Mouse (Mus musculus): ENCODE measurements at regions not wholly inside any gene's neighbourhood (a gene's known extent, or its start where the extent isn't known, plus 50 kb on each side); places are given as distances from the start of the nearest gene placed in this dataset.

DNA sequence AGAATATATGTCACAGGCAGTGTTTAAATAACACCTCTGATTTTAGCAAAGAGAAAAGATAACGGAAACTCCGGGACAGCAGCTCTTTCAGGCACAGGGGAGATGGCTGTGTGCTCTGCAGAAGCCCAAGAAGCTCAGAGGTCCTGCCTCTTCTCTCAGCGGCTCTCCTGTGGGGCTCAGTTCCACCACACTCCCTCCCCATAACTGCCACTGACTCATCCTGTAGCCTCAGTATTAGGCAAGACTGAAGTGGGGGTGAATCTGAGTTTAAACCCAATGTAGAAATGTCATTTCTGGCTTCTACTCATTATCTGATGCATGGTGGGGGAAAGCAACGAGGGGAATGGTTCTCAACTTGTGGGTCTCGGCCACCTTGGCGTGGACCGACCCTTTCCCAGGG, 114.3 kb downstream of the Spata18 start:
- 92% methylated on average over 7 of the region's 7 CpGs for WGBS
- Histone ChIP-seq H3K4me1 (peaks cover 12% of the 10 kb centered on the region), H3K9me3 (no peaks in the 10 kb centered on the region), H3K4me3 (no peak overlapping the region), H3K36me3 (replicated peaks) (no peaks in the 10 kb centered on the region), H3K27me3 (replicated peaks; ENCODE audit: low read depth, poor library complexity, severe bottlenecking) (peaks cover 5% of the 10 kb centered on the region; the same call in 1 of the 2 replicates), H3K27ac (replicated peaks) (no peak overlapping the region)
- DNase-seq (ENCODE audit: low spot score), result no peak

DNA sequence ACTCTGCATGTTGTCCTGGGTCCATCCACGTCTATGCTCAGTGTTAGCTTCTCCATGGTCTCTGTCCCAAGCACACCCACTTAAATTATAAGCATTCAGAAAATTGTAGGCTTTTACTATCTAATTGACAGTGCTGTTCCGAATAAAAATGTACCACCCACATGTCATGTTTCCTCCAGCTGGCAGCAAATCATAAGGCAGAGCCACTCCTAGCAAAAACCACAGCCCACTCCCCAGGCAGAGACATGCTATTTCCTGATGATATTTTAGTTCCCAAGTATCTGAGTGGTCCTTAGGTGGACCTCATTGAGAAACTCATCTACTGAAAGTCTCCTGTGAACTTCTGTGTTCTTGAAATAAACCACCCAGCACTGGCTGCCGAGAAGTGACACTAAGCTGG, 117.1 kb downstream of the Spata18 start:
- no peaks in the 10 kb centered on the region for H3K36me3 ChIP-seq (replicated peaks)
- H3K9me3 ChIP-seq, result peaks cover 8% of the 10 kb centered on the region; the same call in 1 of the 2 replicates
- 72% methylated on average over 3 of the region's 3 CpGs for WGBS
- DNase-seq (ENCODE audit: low spot score), result no peak
- H3K27me3 ChIP-seq (replicated peaks; ENCODE audit: low read depth, poor library complexity, severe bottlenecking), result no peaks in the 10 kb centered on the region
- no peaks in the 10 kb centered on the region for H3K4me1 ChIP-seq
- H3K4me3 ChIP-seq, result no peak overlapping the region
- H3K27ac ChIP-seq (replicated peaks), result no peak overlapping the region

DNA sequence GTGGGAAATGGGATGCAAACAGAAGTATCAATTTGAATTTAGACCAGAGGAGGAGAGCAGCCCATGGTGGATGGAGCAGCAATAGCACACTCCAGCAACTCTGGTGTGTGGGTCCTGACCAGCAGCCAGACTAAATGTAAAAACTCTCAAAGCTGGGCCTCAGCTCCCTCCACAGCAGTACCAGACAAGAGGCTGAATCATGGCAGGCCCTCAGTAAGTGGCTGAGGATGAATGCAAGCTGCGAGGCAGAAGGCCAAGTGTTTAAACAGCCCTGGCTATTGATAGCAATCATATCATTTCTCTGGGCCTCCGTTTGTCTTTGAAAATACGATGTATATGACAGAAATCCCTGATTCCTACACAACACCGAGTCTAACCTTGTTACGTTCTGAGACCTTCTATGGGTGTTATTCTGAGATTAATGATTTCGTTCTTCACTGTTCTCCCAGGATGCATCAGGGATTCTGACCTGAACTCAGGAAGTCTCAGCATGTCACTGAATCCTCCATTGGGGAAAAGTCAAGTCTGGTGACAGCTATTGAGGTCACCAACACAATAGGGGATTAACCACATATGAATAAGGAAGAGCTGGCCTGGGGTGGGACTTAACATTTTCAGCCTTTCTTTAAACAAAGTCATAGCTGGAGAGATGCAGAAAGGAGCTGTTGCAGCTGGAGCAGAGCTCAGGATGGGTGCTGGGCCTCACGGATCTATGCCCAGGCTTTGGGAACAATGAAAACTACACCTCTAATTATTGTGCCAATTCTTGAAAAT, 124.8 kb downstream of the Spata18 start:
- Histone ChIP-seq H3K36me3 (replicated peaks) (no peaks in the 10 kb centered on the region), H3K27ac (replicated peaks) (peak overlapping the region; percentile 30; the same call in 1 of the 2 replicates), H3K4me3 (no peak overlapping the region), H3K27me3 (replicated peaks; ENCODE audit: low read depth, poor library complexity, severe bottlenecking) (no peaks in the 10 kb centered on the region), H3K4me1 (no peaks in the 10 kb centered on the region), H3K9me3 (peaks cover 8% of the 10 kb centered on the region; the same call in 1 of the 2 replicates)
- 78% methylated on average over 7 of the region's 7 CpGs for WGBS
- no peak for DNase-seq (ENCODE audit: low spot score)

DNA sequence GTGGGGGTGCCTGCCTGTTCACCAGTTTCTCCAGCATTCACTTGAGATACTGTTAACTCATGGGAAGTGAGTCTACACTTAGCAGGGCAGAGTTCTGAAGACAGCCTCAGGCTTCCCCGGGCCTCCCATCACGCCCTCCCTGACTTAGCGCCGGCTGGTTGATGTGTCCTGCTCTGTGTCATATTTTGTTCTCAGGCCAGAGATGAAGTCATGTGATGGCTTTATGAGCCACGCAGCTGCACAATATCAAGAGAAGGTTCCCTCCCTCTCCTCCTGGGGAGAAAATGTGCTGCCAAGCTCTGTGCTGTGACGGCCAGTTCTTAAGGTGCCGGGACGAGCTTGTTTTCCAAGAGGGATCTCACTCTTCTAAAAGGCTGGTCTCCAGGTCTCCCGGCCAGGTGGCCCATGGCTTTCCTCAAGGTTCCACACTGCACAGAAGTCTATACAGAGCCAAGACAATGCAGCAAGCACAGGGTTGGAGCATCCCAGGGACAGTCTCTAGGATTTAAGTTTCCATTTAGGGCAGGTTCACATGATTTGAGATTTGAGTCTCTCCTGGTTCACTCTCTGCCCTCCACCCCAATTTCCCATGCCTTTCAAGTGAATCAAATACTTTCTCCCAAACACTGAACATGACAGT, 126.2 kb downstream of the Spata18 start:
- Histone ChIP-seq H3K9me3 (peaks cover 8% of the 10 kb centered on the region; the same call in 1 of the 2 replicates), H3K36me3 (replicated peaks) (no peaks in the 10 kb centered on the region), H3K4me1 (peaks cover 9% of the 10 kb centered on the region), H3K27me3 (replicated peaks; ENCODE audit: low read depth, poor library complexity, severe bottlenecking) (no peaks in the 10 kb centered on the region), H3K27ac (replicated peaks) (0 out of 2 replicates have a peak overlapping the region, but pooled peaks have one; percentile 14), H3K4me3 (no peak overlapping the region)
- no peak for DNase-seq (ENCODE audit: low spot score)
- WGBS, result 89% methylated on average over 9 of the region's 9 CpGs

DNA sequence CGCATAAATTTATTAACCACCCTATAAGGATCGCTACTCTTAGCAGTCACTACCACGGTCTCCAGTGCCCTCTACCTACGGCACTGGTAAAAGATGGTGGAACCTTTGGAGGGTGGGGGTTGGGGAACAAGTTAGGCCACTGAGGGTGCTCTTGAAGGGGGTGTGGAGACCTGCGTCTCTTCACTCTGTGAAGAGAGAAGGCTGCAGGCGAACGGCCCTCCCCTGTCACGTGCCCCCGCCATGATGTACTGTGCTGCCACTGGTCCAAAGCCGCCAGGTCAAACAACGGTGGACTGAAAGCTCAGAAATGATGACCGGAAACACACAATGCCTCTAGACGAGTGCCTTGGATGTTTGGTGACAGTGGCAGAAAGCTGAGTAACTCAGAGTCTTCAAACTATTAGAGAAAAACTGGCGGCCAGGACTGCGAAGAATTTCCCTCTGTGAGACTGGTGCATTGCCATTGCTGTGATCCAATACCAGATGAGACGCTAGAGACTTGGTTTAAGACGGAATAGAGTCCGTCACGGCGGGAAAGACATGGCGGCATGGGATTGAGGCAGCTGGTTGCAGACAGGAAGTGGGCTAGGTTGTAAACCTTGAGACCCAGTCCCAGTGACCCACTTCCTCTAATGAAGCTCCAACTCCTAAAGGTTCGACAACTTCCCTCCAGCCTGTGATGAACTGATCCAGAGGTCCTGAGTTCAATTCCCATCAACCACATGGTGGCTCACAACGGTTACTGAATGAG, 130.2 kb downstream of the Spata18 start:
- H3K27me3 ChIP-seq (replicated peaks; ENCODE audit: low read depth, poor library complexity, severe bottlenecking), result no peaks in the 10 kb centered on the region
- peaks cover 33% of the 10 kb centered on the region for H3K4me1 ChIP-seq
- no peak for DNase-seq (ENCODE audit: low spot score)
- no peak overlapping the region for H3K4me3 ChIP-seq
- peak overlapping the region; percentile 66 for H3K27ac ChIP-seq (replicated peaks)
- H3K36me3 ChIP-seq (replicated peaks), result no peaks in the 10 kb centered on the region
- H3K9me3 ChIP-seq, result no peaks in the 10 kb centered on the region
- WGBS, result 94% methylated on average over 23 of the region's 23 CpGs

DNA sequence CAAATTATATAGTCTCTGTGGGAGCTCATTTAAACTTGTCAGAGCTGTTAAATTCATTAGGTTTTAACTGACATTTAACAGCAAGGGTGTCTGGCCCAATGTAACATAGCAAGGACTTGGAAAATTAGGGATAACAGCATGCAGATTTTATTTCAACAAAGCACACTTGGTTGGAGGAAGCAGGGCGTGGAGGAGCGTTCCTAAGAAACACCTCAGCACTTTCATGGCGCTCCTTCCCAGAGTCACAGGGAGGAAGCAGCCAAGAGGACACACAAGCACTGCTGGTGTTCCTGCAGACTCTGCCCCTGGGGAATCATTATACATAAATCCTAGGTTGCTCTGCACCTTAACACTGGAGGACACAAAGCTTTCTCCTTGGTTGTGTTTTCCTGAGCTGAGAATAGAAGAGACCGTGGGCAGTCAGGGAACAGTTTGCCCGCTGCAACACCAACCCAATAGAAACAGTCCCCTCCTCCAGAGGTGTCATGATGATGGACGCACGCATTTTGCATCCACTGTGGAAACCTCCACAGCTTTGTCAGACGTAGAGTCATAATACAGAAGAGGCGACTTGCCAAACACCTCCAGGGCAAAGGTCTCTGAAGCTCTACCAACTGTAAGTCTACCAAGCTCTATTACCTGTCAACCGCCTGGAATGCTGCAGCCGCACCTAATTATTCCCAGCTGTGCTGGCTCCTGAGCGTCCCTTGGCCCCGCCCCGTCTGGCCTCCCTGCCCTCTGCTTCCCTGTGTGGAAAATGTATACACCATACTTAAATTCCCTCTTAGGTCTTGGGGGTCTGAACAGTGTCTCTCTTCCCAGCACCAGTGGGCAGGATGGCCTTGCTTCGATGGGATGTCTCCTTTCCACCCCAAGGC, 131.3 kb downstream of the Spata18 start:
- Histone ChIP-seq H3K4me1 (peaks cover 36% of the 10 kb centered on the region), H3K27ac (replicated peaks) (peak overlapping the region; percentile 85), H3K9me3 (no peaks in the 10 kb centered on the region), H3K4me3 (peak overlapping the region; percentile 1; the same call in 1 of the 2 replicates), H3K36me3 (replicated peaks) (no peaks in the 10 kb centered on the region), H3K27me3 (replicated peaks; ENCODE audit: low read depth, poor library complexity, severe bottlenecking) (no peaks in the 10 kb centered on the region)
- WGBS, result 29% methylated on average over 15 of the region's 15 CpGs
- DNase-seq (ENCODE audit: low spot score), result peak; percentile 92

DNA sequence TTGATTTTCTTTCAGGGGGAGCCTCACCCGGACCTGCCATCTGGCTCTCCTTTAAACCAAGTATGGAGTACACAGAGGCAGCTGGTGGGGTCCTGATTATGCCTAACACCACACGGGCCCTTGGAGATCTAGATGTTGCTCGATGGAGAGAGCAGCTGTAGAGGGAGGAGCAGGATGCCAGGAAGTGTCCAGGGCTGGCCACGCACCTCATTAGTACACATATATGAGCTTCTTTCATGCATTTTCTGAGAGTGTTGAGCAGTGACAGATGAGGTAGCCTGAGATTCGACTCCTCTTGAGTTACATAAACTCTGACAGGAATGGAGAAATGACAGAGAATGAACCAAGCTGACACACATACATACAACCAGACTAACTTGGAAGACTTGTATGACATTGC, 136.1 kb downstream of the Spata18 start:
- WGBS, result 75% methylated on average over 5 of the region's 5 CpGs
- Histone ChIP-seq H3K27me3 (replicated peaks; ENCODE audit: low read depth, poor library complexity, severe bottlenecking) (no peaks in the 10 kb centered on the region), H3K4me1 (peaks cover 28% of the 10 kb centered on the region), H3K27ac (replicated peaks) (peak overlapping the region; percentile 32), H3K36me3 (replicated peaks) (no peaks in the 10 kb centered on the region), H3K9me3 (no peaks in the 10 kb centered on the region), H3K4me3 (no peak overlapping the region)
- DNase-seq (ENCODE audit: low spot score), result no peak

DNA sequence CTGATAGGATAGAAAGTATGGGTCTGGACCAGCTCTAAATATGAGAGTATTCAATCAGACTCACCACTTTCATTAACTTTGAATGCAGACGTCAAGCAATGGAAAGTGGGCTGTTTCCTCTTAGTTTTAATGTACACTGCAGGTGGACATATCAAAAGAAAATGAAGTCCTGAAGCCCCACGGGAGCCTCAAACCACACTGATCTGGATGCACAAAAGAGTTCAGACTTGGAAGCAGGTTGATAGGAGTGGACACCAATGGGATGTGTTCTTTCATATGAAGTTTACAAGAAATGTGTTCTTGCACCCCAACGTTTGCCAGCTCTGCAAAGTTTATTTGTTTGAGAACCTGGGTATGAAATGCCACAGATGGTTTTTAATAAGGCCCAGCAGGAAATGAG, 141.0 kb downstream of the Spata18 start:
- H3K4me1 ChIP-seq, result 0 out of 2 replicates have a peak, but pooled peaks cover 4% of the 10 kb centered on the region
- no peak overlapping the region for H3K4me3 ChIP-seq
- DNase-seq (ENCODE audit: low spot score), result no peak
- no peaks in the 10 kb centered on the region for H3K36me3 ChIP-seq (replicated peaks)
- H3K27me3 ChIP-seq (replicated peaks; ENCODE audit: low read depth, poor library complexity, severe bottlenecking), result no peaks in the 10 kb centered on the region
- WGBS, result 78% methylated on average over 3 of the region's 3 CpGs
- H3K9me3 ChIP-seq, result no peaks in the 10 kb centered on the region
- H3K27ac ChIP-seq (replicated peaks), result no peak overlapping the region

DNA sequence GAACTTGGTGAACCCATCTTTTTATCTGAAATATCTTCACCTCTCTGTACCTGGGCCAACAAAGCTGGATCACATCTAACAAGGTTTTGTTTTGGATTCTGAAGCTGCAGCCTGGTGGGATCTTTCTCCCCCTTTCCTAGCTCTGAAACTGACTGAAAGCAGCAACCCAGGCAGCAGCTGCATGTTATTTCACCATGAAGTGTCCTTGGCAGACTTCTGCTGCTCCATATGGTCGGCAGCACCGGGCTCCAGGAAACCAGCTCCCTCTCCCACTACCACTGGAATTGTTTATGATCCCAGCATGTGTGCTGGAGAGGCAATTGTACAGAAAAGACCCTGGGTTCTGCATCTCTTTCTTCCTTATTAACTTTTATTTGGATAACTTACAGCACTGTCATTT, 145.0 kb downstream of the Spata18 start:
- WGBS, result 63% methylated on average over 2 of the region's 2 CpGs
- Histone ChIP-seq H3K4me3 (no peak overlapping the region), H3K27me3 (replicated peaks; ENCODE audit: low read depth, poor library complexity, severe bottlenecking) (no peaks in the 10 kb centered on the region), H3K36me3 (replicated peaks) (no peaks in the 10 kb centered on the region), H3K27ac (replicated peaks) (no peak overlapping the region), H3K9me3 (no peaks in the 10 kb centered on the region), H3K4me1 (0 out of 2 replicates have a peak, but pooled peaks cover 4% of the 10 kb centered on the region)
- DNase-seq (ENCODE audit: low spot score), result no peak

DNA sequence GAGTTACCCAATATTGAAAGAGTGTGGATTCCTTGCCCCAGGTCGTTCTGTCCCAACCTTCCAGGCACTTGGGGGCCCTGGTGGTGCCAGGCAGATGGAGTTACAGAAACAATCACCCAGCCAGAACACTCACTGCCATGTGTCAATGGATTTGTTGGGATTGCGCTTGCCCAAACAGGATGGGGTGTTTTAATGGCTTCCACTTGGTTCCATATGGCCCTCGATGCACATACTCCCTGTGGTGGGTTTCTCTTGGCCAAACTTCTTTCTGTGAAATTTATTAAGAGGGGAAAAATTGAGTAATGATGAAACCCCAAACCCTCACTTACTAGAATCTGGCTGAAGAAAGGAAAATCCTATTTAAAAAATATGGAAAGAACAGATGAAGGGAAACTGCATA, 146.8 kb downstream of the Spata18 start:
- DNase-seq (ENCODE audit: low spot score), result no peak
- no peaks in the 10 kb centered on the region for H3K27me3 ChIP-seq (replicated peaks; ENCODE audit: low read depth, poor library complexity, severe bottlenecking)
- 0 out of 2 replicates have a peak, but pooled peaks cover 4% of the 10 kb centered on the region for H3K4me1 ChIP-seq
- no peaks in the 10 kb centered on the region for H3K9me3 ChIP-seq
- H3K27ac ChIP-seq (replicated peaks), result no peak overlapping the region
- no peaks in the 10 kb centered on the region for H3K36me3 ChIP-seq (replicated peaks)
- 75% methylated on average over 3 of the region's 3 CpGs for WGBS
- no peak overlapping the region for H3K4me3 ChIP-seq

DNA sequence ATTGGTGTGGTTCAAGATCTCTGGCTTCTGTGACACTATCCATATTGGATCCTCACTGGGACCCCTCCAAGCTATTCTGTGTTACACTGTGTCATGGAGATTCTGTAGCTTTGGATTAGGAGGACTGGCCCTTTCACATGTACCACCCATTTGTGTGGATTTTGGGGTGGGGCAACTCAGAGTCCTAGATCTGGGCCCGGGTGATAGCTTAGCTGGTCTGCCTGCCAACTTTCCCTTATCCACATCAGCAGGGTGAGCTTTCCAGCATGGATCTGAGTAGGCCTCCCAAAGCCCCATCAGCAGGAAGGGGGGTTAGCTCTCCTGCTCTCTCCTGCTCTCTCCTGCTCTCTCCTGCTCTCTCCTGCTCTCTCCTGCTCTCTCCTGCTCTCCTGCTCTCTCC, 152.3 kb downstream of the Spata18 start:
- Histone ChIP-seq H3K27me3 (replicated peaks; ENCODE audit: low read depth, poor library complexity, severe bottlenecking) (no peaks in the 10 kb centered on the region), H3K27ac (replicated peaks) (no peak overlapping the region), H3K4me3 (no peak overlapping the region), H3K9me3 (peaks cover 8% of the 10 kb centered on the region), H3K36me3 (replicated peaks) (no peaks in the 10 kb centered on the region), H3K4me1 (no peaks in the 10 kb centered on the region; the same call in 1 of the 2 replicates)
- 91% methylated on average over 1 of the region's 1 CpGs for WGBS
- no peak for DNase-seq (ENCODE audit: low spot score)
